Mouse (Mus musculus) liver, postnatal 0 days (tissue): ENCODE measurements around the gene Ppm1h.

ENCODE experiments used
- CTCF ChIP-seq: sonication (generic); IDR thresholded peaks from 2 replicates; pipeline ENCODE4 v1.5.1; 2016; ENCODE audit warnings: antibody characterized with exemption, low read depth
- EP300 ChIP-seq: IDR thresholded peaks from 2 replicates; pipeline ENCODE4 v1.6.1; 2016; ENCODE audit warnings: antibody characterized with exemption, low read depth, mild to moderate bottlenecking

GRCm38 (mm10) chr10:122693158-122693777 is 14.7 kb downstream of the Ppm1h start:
- no peak for TF ChIP-seq CTCF
- no peak for TF ChIP-seq EP300
